Mouse (Mus musculus): ENCODE data around the gene Lamb3.

GRCm38 (mm10) chr1:193303096-193303495 lies 95.6 kb downstream of the Lamb3 start:
- TF ChIP-seq CTCF (IDR thresholded peaks at IDR 0.05) = no peak
- TF ChIP-seq EP300 (IDR thresholded peaks at IDR 0.05) = no peak

Data from lung, postnatal 0 days (tissue).